Mouse (Mus musculus): ENCODE results near the gene Snrnp200. TPM values are rescaled to one million over a fixed set of nuclear protein-coding genes. Genes with fewer than 3 reads are reported as not detected.

The Snrnp200 gene
- polyA plus RNA-seq, 1 experiment from 2014 or later, result 47.8 TPM

Other genes starting within 250 kb of the Snrnp200 start
- 10.4 and 12.3 TPM in 2 replicates for gene Ap4e1, start 199.7 kb upstream of the Snrnp200 start, polyA plus RNA-seq (2015; fragmentation: Nextera tagmentation; extraction: Ambion mirVana)
- 32.2 and 33.7 TPM in 2 replicates for gene Blvra, start 137.7 kb upstream of the Snrnp200 start, polyA plus RNA-seq (2015; fragmentation: Nextera tagmentation; extraction: Ambion mirVana)
- 19.8 and 21.2 TPM in 2 replicates for gene Ncaph, start 74.4 kb upstream of the Snrnp200 start, polyA plus RNA-seq (2015; fragmentation: Nextera tagmentation; extraction: Ambion mirVana)
- 15.0 and 16.4 TPM in 2 replicates for gene Itpripl1, start 64.9 kb upstream of the Snrnp200 start, polyA plus RNA-seq (2015; fragmentation: Nextera tagmentation; extraction: Ambion mirVana)
- gene 1810024B03Rik, start 106 bp upstream of the Snrnp200 start, polyA plus RNA-seq (2015; fragmentation: Nextera tagmentation; extraction: Ambion mirVana), result 1.4 and 1.8 TPM in 2 replicates
- 59.2 and 65.8 TPM in 2 replicates for gene Ciao1, start 39.4 kb downstream of the Snrnp200 start, polyA plus RNA-seq (2015; fragmentation: Nextera tagmentation; extraction: Ambion mirVana)
- 43.7 and 45.4 TPM in 2 replicates for gene Tmem127, start 39.5 kb downstream of the Snrnp200 start, polyA plus RNA-seq (2015; fragmentation: Nextera tagmentation; extraction: Ambion mirVana)
- gene Stard7, start 61.8 kb downstream of the Snrnp200 start, polyA plus RNA-seq (2015; fragmentation: Nextera tagmentation; extraction: Ambion mirVana), result 71.7 and 78.6 TPM in 2 replicates
- gene Dusp2, start 127.8 kb downstream of the Snrnp200 start, polyA plus RNA-seq (2015; fragmentation: Nextera tagmentation; extraction: Ambion mirVana), result 7.5 and 9.1 TPM in 2 replicates
- gene Astl, start 130.3 kb downstream of the Snrnp200 start, polyA plus RNA-seq (2015; fragmentation: Nextera tagmentation; extraction: Ambion mirVana), result not detected in 2 replicates
- 0.32 and 0.45 TPM in 2 replicates for gene Adra2b, start 154.8 kb downstream of the Snrnp200 start, polyA plus RNA-seq (2015; fragmentation: Nextera tagmentation; extraction: Ambion mirVana)
- 0.29 and 0.31 TPM in 2 replicates for gene Gpat2, start 216.8 kb downstream of the Snrnp200 start, polyA plus RNA-seq (2015; fragmentation: Nextera tagmentation; extraction: Ambion mirVana)
- 24.7 and 32.5 TPM in 2 replicates for gene Fahd2a, start 236.2 kb downstream of the Snrnp200 start, polyA plus RNA-seq (2015; fragmentation: Nextera tagmentation; extraction: Ambion mirVana)